Mouse (Mus musculus): ENCODE measurements at regions not wholly inside any gene's neighbourhood (a gene's known extent, or its start where the extent isn't known, plus 50 kb on each side); places are given as distances from the start of the nearest gene placed in this dataset.
"Not testable (repeated sequence)": the region's sequence is repeated elsewhere in the genome, so short reads cannot be mapped to it uniquely, and the experiment has no call there.

DNA sequence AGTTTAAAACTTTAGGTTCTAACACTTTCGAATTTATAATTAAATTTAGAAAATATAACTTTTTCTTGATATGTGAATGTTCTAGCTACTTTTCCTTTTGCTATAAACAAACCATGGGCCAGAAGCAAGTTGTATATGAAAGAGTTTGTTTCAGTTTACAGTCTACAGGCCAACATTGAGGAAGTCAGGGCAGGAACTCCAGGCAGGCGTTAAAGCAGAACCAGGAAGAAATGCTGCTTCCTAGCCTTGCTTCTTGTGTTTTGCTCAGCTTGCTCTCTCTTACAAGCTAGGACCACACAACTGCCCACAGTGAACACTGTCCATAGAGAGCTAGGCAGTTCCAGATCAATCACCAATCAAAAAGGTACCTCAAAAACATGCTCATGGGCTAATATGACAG lies 861.9 kb upstream of the Olfr1507 start:
- not testable (repeated sequence) for H3K27me3 ChIP-seq (replicated peaks; ENCODE audit: control insufficient read depth, insufficient read depth, low read length); H3K4me2 ChIP-seq (replicated peaks; ENCODE audit: low read depth); H3K27ac ChIP-seq (ENCODE audit: low read depth, low read length); H3K9ac ChIP-seq (ENCODE audit: low read depth, low read length); H3K4me3 ChIP-seq (ENCODE audit: low read depth, low read length); H3K9me3 ChIP-seq (ENCODE audit: control insufficient read depth); H3K4me1 ChIP-seq (replicated peaks; ENCODE audit: control insufficient read depth, insufficient read depth, low read length); H3K36me3 ChIP-seq (ENCODE audit: control insufficient read depth, insufficient read depth); ATAC-seq
- WGBS: 78% methylated on average over 1 of the region's 2 CpGs

DNA sequence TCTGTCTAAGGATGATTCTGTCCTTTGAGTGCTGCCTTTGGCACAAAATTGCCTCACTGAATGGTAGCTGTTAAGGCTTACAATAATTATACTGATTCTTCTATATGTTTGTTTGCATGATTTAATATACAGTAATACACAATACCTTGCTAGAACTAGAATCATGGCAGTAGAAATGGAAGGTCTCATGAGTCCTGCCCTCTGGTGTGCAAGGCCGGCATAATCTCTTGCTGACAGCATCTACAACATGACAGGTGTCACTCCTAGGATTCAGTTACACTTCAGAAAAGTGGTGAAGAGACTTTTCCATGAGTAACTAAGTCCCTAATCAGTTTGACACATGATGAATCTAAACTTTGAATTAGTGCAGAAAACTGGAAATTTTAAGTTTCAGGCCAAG lies 861.2 kb upstream of the Olfr1507 start:
- WGBS: no CpG with 5 or more reads among the region's 1 CpGs
- H3K36me3 ChIP-seq (ENCODE audit: control insufficient read depth, insufficient read depth); H3K9me3 ChIP-seq (ENCODE audit: control insufficient read depth); H3K4me2 ChIP-seq (replicated peaks; ENCODE audit: low read depth); H3K4me1 ChIP-seq (replicated peaks; ENCODE audit: control insufficient read depth, insufficient read depth, low read length); H3K27me3 ChIP-seq (replicated peaks; ENCODE audit: control insufficient read depth, insufficient read depth, low read length); H3K9ac ChIP-seq (ENCODE audit: low read depth, low read length); H3K27ac ChIP-seq (ENCODE audit: low read depth, low read length); H3K4me3 ChIP-seq (ENCODE audit: low read depth, low read length); ATAC-seq: not testable (repeated sequence)

DNA sequence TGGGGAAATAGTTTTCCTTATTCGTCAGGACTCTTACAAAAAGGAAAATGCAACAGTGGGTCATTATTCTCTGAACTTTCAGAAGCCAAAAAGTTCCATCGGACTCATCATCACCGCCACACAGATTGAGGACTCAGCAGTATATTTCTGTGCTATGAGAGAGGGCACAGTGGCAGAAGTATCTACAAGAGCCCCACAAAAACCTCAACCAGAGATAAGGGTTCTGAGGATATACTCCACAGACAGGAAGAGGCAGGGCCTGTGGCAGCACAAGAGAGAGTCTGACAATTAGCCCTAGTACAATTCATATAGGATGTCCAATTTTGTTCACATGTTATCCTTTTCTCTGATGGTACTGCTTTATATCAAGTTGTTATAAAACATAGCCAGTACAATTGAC lies 855.9 kb upstream of the Olfr1507 start:
- not testable (repeated sequence) for H3K4me2 ChIP-seq (replicated peaks; ENCODE audit: low read depth); H3K9me3 ChIP-seq (ENCODE audit: control insufficient read depth); H3K36me3 ChIP-seq (ENCODE audit: control insufficient read depth, insufficient read depth); H3K4me3 ChIP-seq (ENCODE audit: low read depth, low read length); H3K4me1 ChIP-seq (replicated peaks; ENCODE audit: control insufficient read depth, insufficient read depth, low read length); H3K9ac ChIP-seq (ENCODE audit: low read depth, low read length); H3K27me3 ChIP-seq (replicated peaks; ENCODE audit: control insufficient read depth, insufficient read depth, low read length); H3K27ac ChIP-seq (ENCODE audit: low read depth, low read length); ATAC-seq
- no CpG with 5 or more reads among the region's 3 CpGs for WGBS

DNA sequence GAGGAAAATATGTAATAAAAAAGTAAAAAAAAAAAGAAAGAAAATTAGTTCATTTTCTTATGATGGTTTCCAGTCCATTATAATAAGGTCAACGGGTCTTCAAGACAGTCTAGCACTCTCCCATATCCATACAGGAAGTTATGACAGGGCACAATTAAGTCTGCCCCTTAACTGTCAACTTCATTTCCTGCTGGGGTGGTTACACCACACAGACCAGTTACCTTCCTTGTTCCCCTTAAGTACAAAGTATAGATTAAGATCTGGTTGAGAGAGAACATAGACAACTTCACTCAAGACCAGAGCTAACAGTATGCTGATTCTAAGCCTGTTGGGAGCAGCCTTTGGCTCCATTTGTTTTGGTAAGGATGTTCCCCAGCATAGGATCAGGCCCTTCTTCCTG lies 855.2 kb upstream of the Olfr1507 start:
- H3K4me3 ChIP-seq (ENCODE audit: low read depth, low read length); H3K36me3 ChIP-seq (ENCODE audit: control insufficient read depth, insufficient read depth); H3K9me3 ChIP-seq (ENCODE audit: control insufficient read depth); H3K27me3 ChIP-seq (replicated peaks; ENCODE audit: control insufficient read depth, insufficient read depth, low read length); H3K9ac ChIP-seq (ENCODE audit: low read depth, low read length); H3K4me1 ChIP-seq (replicated peaks; ENCODE audit: control insufficient read depth, insufficient read depth, low read length); H3K4me2 ChIP-seq (replicated peaks; ENCODE audit: low read depth); ATAC-seq; H3K27ac ChIP-seq (ENCODE audit: low read depth, low read length): not testable (repeated sequence)
- 59% methylated on average over 1 of the region's 1 CpGs for WGBS

GRCm38 (mm10) chr14:53349111-53349510 lies 853.6 kb upstream of the Olfr1507 start:
- not testable (repeated sequence) for H3K4me3 ChIP-seq (ENCODE audit: low read depth, low read length); H3K27ac ChIP-seq (ENCODE audit: low read depth, low read length); ATAC-seq; H3K4me1 ChIP-seq (replicated peaks; ENCODE audit: control insufficient read depth, insufficient read depth, low read length); H3K27me3 ChIP-seq (replicated peaks; ENCODE audit: control insufficient read depth, insufficient read depth, low read length); H3K4me2 ChIP-seq (replicated peaks; ENCODE audit: low read depth); H3K9ac ChIP-seq (ENCODE audit: low read depth, low read length); H3K36me3 ChIP-seq (ENCODE audit: control insufficient read depth, insufficient read depth); H3K9me3 ChIP-seq (ENCODE audit: control insufficient read depth)
- TF ChIP-seq CTCF (IDR thresholded peaks at IDR 0.05; ENCODE audit: low read depth): peak; percentile 48

DNA sequence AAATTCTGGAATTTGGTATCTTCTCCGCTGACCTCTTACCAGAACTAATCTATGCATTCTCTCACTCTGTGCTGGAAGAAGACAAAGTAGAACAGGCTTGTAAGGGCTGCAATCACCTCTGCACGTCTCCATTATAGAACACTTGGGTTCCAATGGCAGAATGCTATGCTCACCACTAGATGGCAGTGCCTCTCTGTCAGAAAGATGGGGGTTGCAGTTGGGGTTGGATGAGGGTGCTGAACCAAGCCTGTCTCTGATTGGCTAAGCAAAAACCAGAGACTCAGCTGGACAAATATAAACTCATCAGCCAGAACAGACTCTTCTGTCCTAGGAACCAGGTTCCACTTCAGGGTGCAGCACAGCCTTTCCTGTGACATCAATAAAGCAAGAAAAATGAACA lies 850.0 kb upstream of the Olfr1507 start:
- H3K9ac ChIP-seq (ENCODE audit: low read depth, low read length); ATAC-seq; H3K9me3 ChIP-seq (ENCODE audit: control insufficient read depth); H3K4me1 ChIP-seq (replicated peaks; ENCODE audit: control insufficient read depth, insufficient read depth, low read length); H3K36me3 ChIP-seq (ENCODE audit: control insufficient read depth, insufficient read depth); H3K27me3 ChIP-seq (replicated peaks; ENCODE audit: control insufficient read depth, insufficient read depth, low read length); H3K27ac ChIP-seq (ENCODE audit: low read depth, low read length); H3K4me2 ChIP-seq (replicated peaks; ENCODE audit: low read depth); H3K4me3 ChIP-seq (ENCODE audit: low read depth, low read length): not testable (repeated sequence)
- WGBS: 41% methylated on average over 2 of the region's 2 CpGs
- peak; percentile 48 for TF ChIP-seq CTCF (IDR thresholded peaks at IDR 0.05; ENCODE audit: low read depth)

DNA sequence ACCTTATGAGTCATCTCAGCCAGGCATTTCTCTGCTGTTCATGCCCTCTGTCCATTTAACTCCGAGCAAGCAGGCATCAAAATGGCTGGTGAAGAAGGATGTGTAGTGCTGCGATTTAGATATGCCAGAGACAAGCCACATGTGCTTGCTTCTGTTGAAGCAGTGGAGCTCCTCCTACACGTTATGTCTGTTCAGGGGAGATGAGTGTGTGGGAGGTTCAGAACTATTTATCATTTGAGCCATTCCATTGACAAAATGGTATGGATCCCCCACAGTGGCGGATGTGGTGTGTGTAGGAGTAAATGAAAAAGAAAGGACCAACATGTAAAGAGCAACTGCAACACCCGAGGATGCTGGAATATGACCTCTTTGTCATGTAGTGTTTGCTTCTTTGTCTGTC lies 848.3 kb upstream of the Olfr1507 start:
- H3K36me3 ChIP-seq (ENCODE audit: control insufficient read depth, insufficient read depth); H3K27ac ChIP-seq (ENCODE audit: low read depth, low read length): not testable (repeated sequence)
- 64% methylated on average over 5 of the region's 5 CpGs for WGBS

DNA sequence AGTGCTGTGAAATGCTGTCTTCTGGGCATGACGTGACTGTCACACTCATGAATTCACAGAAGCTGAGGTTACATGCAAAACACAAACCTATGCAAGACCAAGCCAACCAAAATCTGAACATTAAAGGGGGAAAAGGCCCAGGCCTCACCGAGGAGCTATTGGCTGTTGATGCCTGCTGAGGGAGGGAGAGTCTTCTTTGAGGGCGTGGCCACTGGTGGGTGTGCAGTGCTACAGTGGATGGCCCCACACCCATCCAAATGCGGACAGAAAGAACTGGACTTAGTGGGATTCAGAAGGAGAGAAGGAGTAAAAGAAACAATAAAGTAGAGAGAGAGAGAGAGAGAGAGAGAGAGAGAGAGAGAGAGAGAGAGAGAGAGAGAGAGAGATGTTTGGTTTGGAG lies 843.6 kb upstream of the Olfr1507 start:
- H3K27ac ChIP-seq (ENCODE audit: low read depth, low read length); H3K36me3 ChIP-seq (ENCODE audit: control insufficient read depth, insufficient read depth); H3K4me2 ChIP-seq (replicated peaks; ENCODE audit: low read depth); ATAC-seq; H3K9ac ChIP-seq (ENCODE audit: low read depth, low read length); H3K9me3 ChIP-seq (ENCODE audit: control insufficient read depth); H3K4me3 ChIP-seq (ENCODE audit: low read depth, low read length); H3K4me1 ChIP-seq (replicated peaks; ENCODE audit: control insufficient read depth, insufficient read depth, low read length); H3K27me3 ChIP-seq (replicated peaks; ENCODE audit: control insufficient read depth, insufficient read depth, low read length): not testable (repeated sequence)
- 40% methylated on average over 1 of the region's 4 CpGs for WGBS

More for the DNA sequence above, 848.3 kb upstream of the Olfr1507 start:
- not testable (repeated sequence) for H3K4me3 ChIP-seq (ENCODE audit: low read depth, low read length); H3K27me3 ChIP-seq (replicated peaks; ENCODE audit: control insufficient read depth, insufficient read depth, low read length); ATAC-seq; H3K4me1 ChIP-seq (replicated peaks; ENCODE audit: control insufficient read depth, insufficient read depth, low read length); H3K9ac ChIP-seq (ENCODE audit: low read depth, low read length); H3K4me2 ChIP-seq (replicated peaks; ENCODE audit: low read depth); H3K9me3 ChIP-seq (ENCODE audit: control insufficient read depth)

DNA sequence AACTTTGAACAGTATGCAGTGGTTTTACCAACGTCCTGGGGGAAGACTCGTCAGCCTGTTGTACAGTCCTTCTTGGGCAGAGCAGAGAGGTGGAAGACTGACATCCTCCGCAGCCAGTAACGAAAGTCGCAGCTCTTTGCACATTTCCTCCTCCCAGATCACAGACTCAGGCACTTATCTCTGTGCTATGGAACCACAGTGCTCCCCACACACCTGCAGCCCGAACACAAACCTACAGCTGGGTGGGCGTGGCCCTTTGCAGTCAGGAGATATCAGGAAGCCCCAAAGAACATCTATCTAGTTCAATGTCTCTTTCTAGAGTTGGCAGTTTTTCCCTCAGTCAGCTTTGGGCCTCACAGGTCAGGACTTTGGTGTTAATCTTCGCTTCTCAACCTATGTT lies 841.9 kb upstream of the Olfr1507 start:
- H3K4me1 ChIP-seq (replicated peaks; ENCODE audit: control insufficient read depth, insufficient read depth, low read length); H3K27ac ChIP-seq (ENCODE audit: low read depth, low read length); H3K9me3 ChIP-seq (ENCODE audit: control insufficient read depth); H3K4me3 ChIP-seq (ENCODE audit: low read depth, low read length); H3K9ac ChIP-seq (ENCODE audit: low read depth, low read length); H3K27me3 ChIP-seq (replicated peaks; ENCODE audit: control insufficient read depth, insufficient read depth, low read length); H3K4me2 ChIP-seq (replicated peaks; ENCODE audit: low read depth); H3K36me3 ChIP-seq (ENCODE audit: control insufficient read depth, insufficient read depth); ATAC-seq: not testable (repeated sequence)
- 38% methylated on average over 3 of the region's 8 CpGs for WGBS

DNA sequence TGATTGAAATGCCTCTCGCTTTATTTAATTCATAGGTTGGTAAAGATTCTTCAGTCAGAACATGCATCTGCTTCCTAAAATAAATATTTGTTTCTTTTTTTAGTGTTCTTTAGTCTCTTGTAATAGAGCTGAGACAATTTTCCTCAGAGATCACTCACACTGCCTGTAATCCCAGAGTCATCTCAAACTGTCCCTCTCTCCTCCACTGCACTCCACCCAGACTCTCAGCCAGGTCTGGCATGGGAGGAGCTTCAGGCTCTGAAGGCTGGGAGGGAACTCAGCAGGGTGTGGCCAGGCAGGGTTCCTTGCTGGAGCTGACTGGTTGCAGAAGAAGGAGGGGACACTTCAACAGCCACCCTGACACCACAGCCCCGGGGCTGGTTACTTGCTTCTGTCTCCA lies 841.2 kb upstream of the Olfr1507 start:
- not testable (repeated sequence) for H3K4me1 ChIP-seq (replicated peaks; ENCODE audit: control insufficient read depth, insufficient read depth, low read length); H3K4me3 ChIP-seq (ENCODE audit: low read depth, low read length); H3K27me3 ChIP-seq (replicated peaks; ENCODE audit: control insufficient read depth, insufficient read depth, low read length); H3K36me3 ChIP-seq (ENCODE audit: control insufficient read depth, insufficient read depth); H3K4me2 ChIP-seq (replicated peaks; ENCODE audit: low read depth); H3K27ac ChIP-seq (ENCODE audit: low read depth, low read length); H3K9me3 ChIP-seq (ENCODE audit: control insufficient read depth); H3K9ac ChIP-seq (ENCODE audit: low read depth, low read length); ATAC-seq
- 5% methylated on average over 1 of the region's 2 CpGs for WGBS
